Mouse (Mus musculus) adrenal gland, adult 8-10 months (tissue): ENCODE data around the gene Olfr1339. TPM values are rescaled to one million over a fixed set of nuclear protein-coding genes. Genes with fewer than 3 reads are reported as not detected.

Experiments used
- DNase-seq: peaks from one replicate; pipeline ENCODE4 v3.0.0; 2022
- total RNA-seq, 4 experiments: library from RNA; stranded (reverse); gene quantifications; 2 replicates each; pipeline ENCODE4 v1.2.4; 2022

The Olfr1339 gene
- total RNA-seq: not detected

GRCm38 (mm10) chr4:118731875-118732274 is at the start of gene Olfr1339:
TSS of gene Olfr1339 (plus strand) at chr4:118732175.
- DNase-seq: no peak

GRCm38 (mm10) chr4:118687086-118687485 is 44.9 kb upstream of the Olfr1339 start:
- DNase-seq: no peak

- no peak for DNase-seq
These were observed 39.5 kb upstream of the Olfr1339 start, which contains the start of gene Olfr1342 for GRCm38 (mm10) chr4:118692412-118692973. TSS of gene Olfr1342 (minus strand) at chr4:118692756.

GRCm38 (mm10) chr4:118693812-118694211 is 38.2 kb upstream of the Olfr1339 start:
- no peak for DNase-seq

- no peak for DNase-seq
These were observed 28.8 kb upstream of the Olfr1339 start, which contains the start of gene Olfr1341 for GRCm38 (mm10) chr4:118703223-118703622. TSS of gene Olfr1341 (plus strand) at chr4:118703523.

- no peak for DNase-seq
These were observed 23.9 kb upstream of the Olfr1339 start for GRCm38 (mm10) chr4:118708086-118708485.

GRCm38 (mm10) chr4:118711656-118712055 is 20.3 kb upstream of the Olfr1339 start:
- no peak for DNase-seq

GRCm38 (mm10) chr4:118719838-118720237 is 12.1 kb upstream of the Olfr1339 start, which contains the start of gene Olfr1340:
TSS of gene Olfr1340 (plus strand) at chr4:118720138.
- DNase-seq: no peak

- no peak for DNase-seq
These were observed 10.1 kb upstream of the Olfr1339 start for GRCm38 (mm10) chr4:118721742-118722483.

- DNase-seq: no peak
These were observed 7.6 kb downstream of the Olfr1339 start for GRCm38 (mm10) chr4:118739574-118739973.

- no peak for DNase-seq
These were observed 9.2 kb downstream of the Olfr1339 start for GRCm38 (mm10) chr4:118740988-118741698.

- no peak for DNase-seq
These were observed 9.9 kb downstream of the Olfr1339 start for GRCm38 (mm10) chr4:118741881-118742280.

- DNase-seq: no peak
These were observed 26.7 kb downstream of the Olfr1339 start, which contains the start of gene Olfr1338 for GRCm38 (mm10) chr4:118758637-118759036. TSS of gene Olfr1338 (minus strand) at chr4:118758737.

- no peak for DNase-seq
These were observed 50.5 kb downstream of the Olfr1339 start, which contains the start of gene Olfr1337 for GRCm38 (mm10) chr4:118782486-118782885. TSS of gene Olfr1337 (minus strand) at chr4:118782586.

Other genes with a start within 250 kb of the Olfr1339 start
- gene Tie1, start 242.1 kb upstream of the Olfr1339 start, total RNA-seq: 10 to 100 TPM; 30.0 to 53.6 (median 45.1) TPM
- not detected for gene 2610528J11Rik, start 205.2 kb upstream of the Olfr1339 start, total RNA-seq
- gene Tmem125, start 188.1 kb upstream of the Olfr1339 start, total RNA-seq: not detected
- gene Cfap57, start 111.4 kb upstream of the Olfr1339 start, total RNA-seq: under 1 TPM in 2 of 4 experiments, not detected in 2; 0.06 to 0.22 TPM
- gene Ebna1bp2, start 111.4 kb upstream of the Olfr1339 start, total RNA-seq: 10 to 100 TPM; 69.8 to 83.0 (median 76.6) TPM
- gene Olfr62, start 73.2 kb upstream of the Olfr1339 start, total RNA-seq: not detected
- not detected for gene Olfr1342, start 39.4 kb upstream of the Olfr1339 start, total RNA-seq
- gene Olfr1341, start 28.7 kb upstream of the Olfr1339 start, total RNA-seq: not detected
- not detected for gene Olfr1340, start 12.0 kb upstream of the Olfr1339 start, total RNA-seq
- not detected for gene Olfr1338, start 26.6 kb downstream of the Olfr1339 start, total RNA-seq
- not detected for gene Olfr1337, start 50.4 kb downstream of the Olfr1339 start, total RNA-seq
- gene Olfr1335, start 77.8 kb downstream of the Olfr1339 start, total RNA-seq: not detected
- not detected for gene Olfr1333, start 104.1 kb downstream of the Olfr1339 start, total RNA-seq
- gene Olfr1331, start 132.5 kb downstream of the Olfr1339 start, total RNA-seq: not detected
- not detected for gene Olfr1330, start 156.4 kb downstream of the Olfr1339 start, total RNA-seq
- not detected for gene Olfr1329, start 185.3 kb downstream of the Olfr1339 start, total RNA-seq
- gene Olfr1328, start 206.4 kb downstream of the Olfr1339 start, total RNA-seq: not detected
- not detected for gene Lao1, start 229.4 kb downstream of the Olfr1339 start, total RNA-seq